Mouse (Mus musculus) ZHBTc4 (cell line): ENCODE measurements around the gene Vmn1r196.
"Not testable (repeated sequence)": the region's sequence is repeated elsewhere in the genome, so short reads cannot be mapped to it uniquely, and the experiment has no call there.

Source experiments
- DNase-seq: peaks from one replicate; pipeline ENCODE4 v3.0.0-alpha.2; 2011; ENCODE audit warnings: low read depth, low spot score

Gene Vmn1r196

GRCm38 (mm10) chr13:22289620-22290019, at the start of gene Vmn1r196:
Vmn1r196 (plus strand) TSS chr13:22289920.
- no peak for DNase-seq

GRCm38 (mm10) chr13:22243915-22244314, 45.8 kb upstream of the Vmn1r196 start, which contains the start of gene Vmn1r194:
Vmn1r194 (plus strand) TSS chr13:22244215.
- DNase-seq, result no peak

- DNase-seq, result not testable (repeated sequence)
Measured at GRCm38 (mm10) chr13:22270222-22270621, 19.5 kb upstream of the Vmn1r196 start, which contains the start of gene Vmn1r195. Vmn1r195 (plus strand) TSS chr13:22270522.

- no peak for DNase-seq
Measured at GRCm38 (mm10) chr13:22271721-22272120, 18.0 kb upstream of the Vmn1r196 start.

- DNase-seq, result no peak
Measured at GRCm38 (mm10) chr13:22284578-22284977, 5.1 kb upstream of the Vmn1r196 start.

- peak; percentile 61 for DNase-seq
Measured at GRCm38 (mm10) chr13:22308075-22308474, 18.4 kb downstream of the Vmn1r196 start.

- DNase-seq, result no peak
Measured at GRCm38 (mm10) chr13:22315361-22315760, 25.6 kb downstream of the Vmn1r196 start.

- no peak for DNase-seq
Measured at GRCm38 (mm10) chr13:22317366-22317765, 27.6 kb downstream of the Vmn1r196 start.

- DNase-seq, result peak; percentile 53
Measured at GRCm38 (mm10) chr13:22320091-22320490, 30.4 kb downstream of the Vmn1r196 start.

GRCm38 (mm10) chr13:22324289-22324688, 34.6 kb downstream of the Vmn1r196 start, which contains the start of gene Vmn1r197:
Vmn1r197 (plus strand) TSS chr13:22324589.
- DNase-seq, result no peak

- no peak for DNase-seq
Measured at GRCm38 (mm10) chr13:22333269-22333668, 43.5 kb downstream of the Vmn1r196 start.

GRCm38 (mm10) chr13:22335565-22335964, 45.8 kb downstream of the Vmn1r196 start:
- no peak for DNase-seq
